Mouse (Mus musculus): Measurements from ENCODE around the gene A730071L15Rik.

- TF ChIP-seq POLR2A (IDR thresholded peaks at IDR 0.05; ENCODE audit: insufficient read depth, low read depth, low read length) (no peak), CTCF (IDR thresholded peaks at IDR 0.05; ENCODE audit: insufficient read depth, low read depth, low read length) (no peak)
These were observed 36.8 kb upstream of the A730071L15Rik start for GRCm38 (mm10) chr11:6163062-6163461.
